Mouse (Mus musculus) CH12.LX (cell line): ENCODE data around the gene Cxcr6.

Experiments used
- BHLHE40 ChIP-seq: IDR thresholded peaks from 2 replicates; pipeline ENCODE4 v1.6.1; 2011; ENCODE audit warnings: mild to moderate bottlenecking, low read depth, low read length, improper control_type of control experiment
- CHD1 ChIP-seq: IDR thresholded peaks from 2 replicates; pipeline ENCODE4 v1.6.1; 2012; ENCODE audit warnings: low read depth, low read length, improper control_type of control experiment, inconsistent platforms
- CTCF ChIP-seq, 2 experiments: IDR thresholded peaks in 1 of 2; conservative IDR thresholded peaks in 1 of 2; 2 replicates each; pipeline ENCODE4 v1.5.1; 2011 to 2012; ENCODE audit warnings: low read depth in 2 of 2, low read length in 2 of 2, improper control_type of control experiment in 1 of 2, inconsistent platforms in 1 of 2, mild to moderate bottlenecking in 1 of 2, moderate library complexity in 1 of 2
- KAT2A ChIP-seq: IDR thresholded peaks from 2 replicates; pipeline ENCODE4 v1.6.1; 2012; ENCODE audit warnings: low read length, improper control_type of control experiment, inconsistent platforms; ENCODE audit not compliant: insufficient replicate concordance
- MAZ ChIP-seq: IDR thresholded peaks from 2 replicates; pipeline ENCODE4 v1.6.1; 2012; ENCODE audit warnings: low read depth, mild to moderate bottlenecking, inconsistent platforms, low read length, improper control_type of control experiment, moderate library complexity
- UBTF ChIP-seq: IDR thresholded peaks from 2 replicates; pipeline ENCODE4 v1.6.1; 2012; ENCODE audit warnings: low read depth, mild to moderate bottlenecking, inconsistent platforms, low read length, improper control_type of control experiment, moderate library complexity

DNA sequence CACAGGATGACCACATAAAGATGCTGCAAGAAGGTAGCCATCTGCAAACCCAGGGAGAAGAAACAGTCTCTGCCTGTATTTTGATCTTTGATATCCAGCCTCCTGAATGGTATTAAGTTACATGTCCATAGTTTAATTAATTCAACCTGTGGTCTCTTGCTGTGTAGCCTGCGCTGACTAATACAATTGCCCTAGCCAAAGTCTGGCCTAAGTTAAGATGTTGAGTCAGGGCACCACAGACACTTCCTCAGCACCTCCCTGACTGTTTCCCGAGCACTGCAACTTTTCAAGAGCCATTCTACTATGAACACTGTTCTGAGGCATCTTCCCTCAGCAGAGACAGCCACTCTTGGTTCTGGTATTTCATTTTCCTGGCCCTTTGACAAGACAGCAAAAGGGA lies 12.3 kb downstream of the Cxcr6 start:
- TF ChIP-seq KAT2A (no peak), MAZ (no peak), CTCF (conservative IDR thresholded peaks at IDR 0.05 in 1 of 2, IDR thresholded peaks at IDR 0.05 in 1 of 2; ENCODE audit: low read depth in 2 of 2, low read length in 2 of 2) (no peak), BHLHE40 (no peak), UBTF (no peak), CHD1 (no peak)
